Mouse (Mus musculus): ENCODE data around the gene Slc6a21.

Slc6a21 gene

GRCm38 (mm10) chr7:45277136-45277760 lies at the start of gene Slc6a21:
Gene Slc6a21, plus strand, starts transcription at chr7:45277513.
- peak; percentile 72 to 83 for DNase-seq (ENCODE audit: low spot score in 2 of 2)

GRCm38 (mm10) chr7:45228548-45228947 lies 48.8 kb upstream of the Slc6a21 start:
- DNase-seq (ENCODE audit: low spot score in 2 of 2) = no peak

GRCm38 (mm10) chr7:45229046-45229445 lies 48.3 kb upstream of the Slc6a21 start:
- DNase-seq (ENCODE audit: low spot score in 2 of 2) = no peak

- DNase-seq (ENCODE audit: low spot score in 2 of 2) = peak in 1 of 2 experiments; percentile 56
Measured at GRCm38 (mm10) chr7:45229459-45230203, 47.7 kb upstream of the Slc6a21 start.

- DNase-seq (ENCODE audit: low spot score in 2 of 2) = no peak
Measured at GRCm38 (mm10) chr7:45231192-45231591, 46.1 kb upstream of the Slc6a21 start.

- no peak for DNase-seq (ENCODE audit: low spot score in 2 of 2)
Measured at GRCm38 (mm10) chr7:45231941-45232340, 45.4 kb upstream of the Slc6a21 start.

- no peak for DNase-seq (ENCODE audit: low spot score in 2 of 2)
Measured at GRCm38 (mm10) chr7:45232716-45233465, 44.4 kb upstream of the Slc6a21 start.

GRCm38 (mm10) chr7:45233580-45234332 lies 43.6 kb upstream of the Slc6a21 start:
- DNase-seq (ENCODE audit: low spot score in 2 of 2) = peak in 1 of 2 experiments; percentile 37

GRCm38 (mm10) chr7:45234333-45234841 lies 42.9 kb upstream of the Slc6a21 start:
- DNase-seq (ENCODE audit: low spot score in 2 of 2) = no peak

- no peak for DNase-seq (ENCODE audit: low spot score in 2 of 2)
Measured at GRCm38 (mm10) chr7:45234922-45235571, 42.3 kb upstream of the Slc6a21 start.

- no peak for DNase-seq (ENCODE audit: low spot score in 2 of 2)
Measured at GRCm38 (mm10) chr7:45235656-45236180, 41.6 kb upstream of the Slc6a21 start.

- peak in 1 of 2 experiments; percentile 28 for DNase-seq (ENCODE audit: low spot score in 2 of 2)
Measured at GRCm38 (mm10) chr7:45237747-45238699, 39.3 kb upstream of the Slc6a21 start.

- peak; percentile 63 to 82 for DNase-seq (ENCODE audit: low spot score in 2 of 2)
Measured at GRCm38 (mm10) chr7:45238723-45239496, 38.4 kb upstream of the Slc6a21 start, which contains the start of gene Cd37. Gene Cd37, minus strand, starts transcription at chr7:45239115.

GRCm38 (mm10) chr7:45240109-45240508 lies 37.2 kb upstream of the Slc6a21 start:
- no peak for DNase-seq (ENCODE audit: low spot score in 2 of 2)

GRCm38 (mm10) chr7:45240633-45241388 lies 36.5 kb upstream of the Slc6a21 start, which contains the start of gene Slc6a16:
Gene Slc6a16, plus strand, starts transcription at chr7:45241085.
- DNase-seq (ENCODE audit: low spot score in 2 of 2) = peak in 1 of 2 experiments; percentile 32

- DNase-seq (ENCODE audit: low spot score in 2 of 2) = no peak
Measured at GRCm38 (mm10) chr7:45241389-45241749, 35.9 kb upstream of the Slc6a21 start.

GRCm38 (mm10) chr7:45247666-45248065 lies 29.6 kb upstream of the Slc6a21 start:
- no peak for DNase-seq (ENCODE audit: low spot score in 2 of 2)

- DNase-seq (ENCODE audit: low spot score in 2 of 2) = no peak
Measured at GRCm38 (mm10) chr7:45253806-45254205, 23.5 kb upstream of the Slc6a21 start.
